Mouse (Mus musculus) embryo, embryonic 11 days (tissue): ENCODE measurements around the gene Mcm10.

Experiments
- DNase-seq: peaks from one replicate; pipeline ENCODE4 v3.0.0-alpha.2; 2015

Gene Mcm10

GRCm38 (mm10) chr2:5031215-5031614 is 18.6 kb upstream of the Mcm10 start:
- DNase-seq: no peak

- no peak for DNase-seq
These were observed 17.2 kb upstream of the Mcm10 start for GRCm38 (mm10) chr2:5029808-5030207.

GRCm38 (mm10) chr2:5028047-5028446 is 15.5 kb upstream of the Mcm10 start:
- no peak for DNase-seq

GRCm38 (mm10) chr2:5027057-5027456 is 14.5 kb upstream of the Mcm10 start:
- no peak for DNase-seq

- DNase-seq: peak; percentile 12
These were observed 12.7 kb upstream of the Mcm10 start for GRCm38 (mm10) chr2:5025162-5025733.

- DNase-seq: peak; percentile 42
These were observed 11.3 kb upstream of the Mcm10 start for GRCm38 (mm10) chr2:5023699-5024399.

GRCm38 (mm10) chr2:5023275-5023674 is 10.7 kb upstream of the Mcm10 start:
- no peak for DNase-seq

GRCm38 (mm10) chr2:5019708-5020107 is 7.1 kb upstream of the Mcm10 start:
- DNase-seq: no peak

GRCm38 (mm10) chr2:5016922-5017321 is 4.3 kb upstream of the Mcm10 start:
- DNase-seq: no peak

- DNase-seq: no peak
These were observed 2.9 kb upstream of the Mcm10 start for GRCm38 (mm10) chr2:5015527-5015926.

GRCm38 (mm10) chr2:5014616-5015015 is 2.0 kb upstream of the Mcm10 start:
- no peak for DNase-seq

- no peak for DNase-seq
These were observed 597 bp downstream of the Mcm10 start for GRCm38 (mm10) chr2:5011898-5012490.

- no peak for DNase-seq
These were observed 5.5 kb downstream of the Mcm10 start for GRCm38 (mm10) chr2:5007107-5007506.

GRCm38 (mm10) chr2:5001266-5001665 is 11.3 kb downstream of the Mcm10 start:
- no peak for DNase-seq

GRCm38 (mm10) chr2:4998905-4999304 is 13.7 kb downstream of the Mcm10 start:
- no peak for DNase-seq

GRCm38 (mm10) chr2:4996421-4996824 is 16.2 kb downstream of the Mcm10 start:
- no peak for DNase-seq

GRCm38 (mm10) chr2:4995646-4996045 is 16.9 kb downstream of the Mcm10 start:
- DNase-seq: no peak

GRCm38 (mm10) chr2:4994436-4994835 is 18.2 kb downstream of the Mcm10 start:
- no peak for DNase-seq

- DNase-seq: no peak
These were observed 19.0 kb downstream of the Mcm10 start for GRCm38 (mm10) chr2:4993584-4993983.

GRCm38 (mm10) chr2:4988826-4989424 is 23.7 kb downstream of the Mcm10 start:
- no peak for DNase-seq

- DNase-seq: no peak
These were observed 25.0 kb downstream of the Mcm10 start for GRCm38 (mm10) chr2:4987388-4988180.

GRCm38 (mm10) chr2:4986798-4987197 is 25.8 kb downstream of the Mcm10 start:
- DNase-seq: no peak

GRCm38 (mm10) chr2:4985000-4985399 is 27.6 kb downstream of the Mcm10 start:
- DNase-seq: no peak
